Mouse (Mus musculus) G1E (cell line): ENCODE data around the gene Vps53.

Source experiments
- CTCF ChIP-seq: IDR thresholded peaks from 2 replicates; pipeline ENCODE4 v1.5.1; 2012; ENCODE audit warnings: low read depth, low read length, inconsistent platforms, mixed read lengths
- GATA1 ChIP-seq: IDR thresholded peaks from 2 replicates; pipeline ENCODE4 v1.6.1; 2012; ENCODE audit warnings: borderline replicate concordance, low read length, inconsistent platforms, mixed read lengths
- GATA2 ChIP-seq: IDR thresholded peaks from 2 replicates; pipeline ENCODE4 v1.6.1; 2012; ENCODE audit warnings: low read depth, low read length, inconsistent platforms, borderline replicate concordance
- TAL1 ChIP-seq: conservative IDR thresholded peaks from 2 replicates; pipeline ENCODE4 v1.6.1; 2012; ENCODE audit warnings: low read depth, low read length, inconsistent platforms, mixed read lengths

DNA sequence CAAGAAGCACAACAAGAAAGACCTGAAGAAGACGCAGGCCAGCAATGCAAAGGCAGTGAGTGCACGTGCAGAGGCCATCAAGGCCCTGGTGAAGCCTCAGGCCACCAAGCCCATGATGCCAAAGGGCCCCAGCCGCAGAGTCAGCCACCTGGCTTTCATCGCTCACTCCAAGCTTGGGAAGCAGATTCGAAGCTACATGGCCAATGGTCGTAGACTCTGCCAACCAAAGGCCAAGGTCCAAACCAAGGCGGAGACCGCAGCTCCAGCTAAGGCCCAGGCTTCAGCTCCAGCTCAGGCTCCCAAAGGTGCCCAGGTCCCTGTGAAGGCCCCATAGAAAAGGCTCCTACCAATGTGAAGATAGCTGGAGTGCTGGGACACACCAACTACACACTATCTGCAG is 35.1 kb downstream of the Vps53 start:
- TF ChIP-seq CTCF (no peak), GATA1 (no peak), TAL1 (no peak), GATA2 (no peak)
